Mouse (Mus musculus) forebrain, embryonic 13.5 days (tissue): ENCODE measurements around the gene Elac2. TPM values are rescaled to one million over a fixed set of nuclear protein-coding genes. Genes with fewer than 3 reads are reported as not detected.
A peak's percentile ranks its signal among the peaks of the same experiment; 100 is the strongest.

Experiments
- ATAC-seq: fragments of 200-750 bp; cut with Nextera tagmentation; 2 replicates; pipeline ENCODE4 v1.8.0; 2017
- H3K27ac ChIP-seq: fragments of 300-500 bp; sonication (generic); 2 replicates; pipeline ENCODE4 v1.5.1; 2015; ENCODE audit warnings: inconsistent platforms, mild to moderate bottlenecking, moderate library complexity
- H3K27me3 ChIP-seq: fragments of 300-500 bp; sonication (generic); 2 replicates; pipeline ENCODE4 v1.6.1; 2015; ENCODE audit warnings: mild to moderate bottlenecking, inconsistent platforms
- H3K36me3 ChIP-seq: fragments of 300-500 bp; sonication (generic); 2 replicates; pipeline ENCODE4 v1.6.1; 2015; ENCODE audit warnings: mild to moderate bottlenecking, inconsistent platforms; ENCODE audit not compliant: poor library complexity, severe bottlenecking
- H3K4me1 ChIP-seq: fragments of 300-500 bp; sonication (generic); 2 replicates; pipeline ENCODE4 v1.6.1; 2015; ENCODE audit warnings: inconsistent platforms
- H3K4me2 ChIP-seq: fragments of 300-500 bp; sonication (generic); 2 replicates; pipeline ENCODE4 v1.6.1; 2015; ENCODE audit warnings: inconsistent platforms, mild to moderate bottlenecking, moderate library complexity
- H3K4me3 ChIP-seq: fragments of 300-500 bp; sonication (generic); 2 replicates; pipeline ENCODE4 v1.5.1; 2015; ENCODE audit warnings: mild to moderate bottlenecking, inconsistent platforms
- H3K9ac ChIP-seq: fragments of 300-500 bp; sonication (generic); 2 replicates; pipeline ENCODE4 v1.6.1; 2015; ENCODE audit warnings: mild to moderate bottlenecking, inconsistent platforms
- H3K9me3 ChIP-seq: fragments of 300-500 bp; sonication (generic); replicated peaks from 2 replicates; pipeline ENCODE4 v1.6.1; 2016; ENCODE audit warnings: inconsistent platforms
- WGBS: fragments of 180-500 bp; shearing (Covaris S2); methylation state at CpG from one replicate; pipeline ENCODE4 v1.1.7; 2015; 5-methylcytosine and 5-hydroxymethylcytosine counted together
- polyA plus RNA-seq: library from polyadenylated mRNA; unstranded; fragments of >200 nt; fragmentation: Nextera tagmentation; extraction: Ambion mirVana; gene quantifications from 2 replicates; pipeline ENCODE4 v1.2.1, GENCODE M21; 2015

The Elac2 gene
- 30.6 and 33.6 TPM in 2 replicates for polyA plus RNA-seq

DNA sequence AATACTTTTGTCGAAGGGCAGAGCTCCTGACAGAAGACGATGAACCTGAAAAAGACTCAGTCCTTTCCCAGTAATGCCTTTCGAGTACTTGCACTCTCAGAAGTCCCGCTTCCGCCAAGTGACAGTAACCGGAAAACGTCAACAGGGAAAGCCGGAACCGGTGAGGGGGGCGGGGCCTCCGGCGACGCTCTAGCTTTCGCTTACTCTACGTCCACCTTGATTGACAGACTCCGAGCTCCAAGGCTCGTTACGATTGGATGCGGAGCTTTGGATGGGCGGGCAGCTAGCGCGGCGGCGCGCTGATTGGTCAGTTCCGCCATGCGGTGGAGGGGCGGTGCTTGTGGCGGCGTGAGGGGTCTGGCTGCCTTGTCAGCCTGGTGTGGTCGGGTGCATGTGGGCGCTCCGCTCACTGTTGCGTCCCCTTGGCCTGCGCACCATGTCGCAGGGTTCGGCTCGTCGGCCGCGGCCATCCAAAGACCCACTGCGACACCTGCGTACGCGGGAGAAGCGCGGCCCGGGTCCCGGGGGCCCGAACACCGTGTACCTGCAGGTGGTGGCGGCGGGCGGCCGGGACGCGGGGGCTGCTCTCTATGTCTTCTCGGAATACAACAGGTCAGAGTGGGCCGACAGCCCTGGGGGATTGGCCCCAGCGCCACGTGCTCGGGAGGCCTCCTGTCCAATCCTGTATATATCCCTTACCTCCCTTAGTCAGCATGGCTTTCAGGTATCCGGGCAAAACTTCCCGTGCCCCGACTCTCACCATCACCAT, at the start of gene Elac2:
Gene Elac2, plus strand, starts transcription at position 319 of the 769 bp plus-strand sequence.
- Histone ChIP-seq H3K4me1 (peaks cover 17% of the 10 kb centered on the region), H3K27me3 (peaks cover 14% of the 10 kb centered on the region; the same call in 1 of the 2 replicates), H3K27ac (0 out of 2 replicates have a peak within 1 kb of the TSS, but pooled peaks have one; percentile 22), H3K9ac (peak within 1 kb of the TSS; percentile 88), H3K4me2 (peak within 1 kb of the TSS; percentile 88), H3K4me3 (peak within 1 kb of the TSS; percentile 93), H3K36me3 (peaks cover 32% of the 10 kb centered on the region), H3K9me3 (no peaks in the 10 kb centered on the region)
- whole genome bisulfite sequencing: under 1% methylated on average over 65 of the region's 65 CpGs
- peak; percentile 100 for ATAC-seq

DNA sequence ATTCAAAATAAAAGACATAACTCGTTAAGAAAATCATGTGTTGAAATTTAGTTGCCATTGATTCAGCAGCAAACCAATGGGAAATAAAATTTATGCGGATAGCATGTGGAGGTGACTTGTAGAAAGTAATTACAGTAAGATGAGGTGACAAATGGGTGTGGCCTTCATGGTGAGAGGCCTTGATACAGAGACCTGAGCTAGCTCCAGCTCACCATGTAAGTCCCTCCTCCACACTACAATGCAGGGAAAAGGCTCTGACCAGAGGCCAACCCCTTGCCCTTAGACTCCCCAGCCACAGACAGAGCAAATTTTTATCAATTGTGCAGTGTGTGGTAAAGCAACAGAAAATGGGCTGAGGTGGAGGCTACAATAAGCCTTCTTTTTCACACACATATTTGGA, 49.7 kb upstream of the Elac2 start:
- Histone ChIP-seq H3K4me3 (no peak overlapping the region), H3K9me3 (no peaks in the 10 kb centered on the region), H3K4me2 (no peak overlapping the region), H3K4me1 (peaks cover 11% of the 10 kb centered on the region; the same call in 1 of the 2 replicates), H3K36me3 (no peaks in the 10 kb centered on the region), H3K9ac (no peak overlapping the region), H3K27ac (no peak overlapping the region), H3K27me3 (no peaks in the 10 kb centered on the region)
- ATAC-seq: no peak
- WGBS: 86% methylated on average over 2 of the region's 2 CpGs

DNA sequence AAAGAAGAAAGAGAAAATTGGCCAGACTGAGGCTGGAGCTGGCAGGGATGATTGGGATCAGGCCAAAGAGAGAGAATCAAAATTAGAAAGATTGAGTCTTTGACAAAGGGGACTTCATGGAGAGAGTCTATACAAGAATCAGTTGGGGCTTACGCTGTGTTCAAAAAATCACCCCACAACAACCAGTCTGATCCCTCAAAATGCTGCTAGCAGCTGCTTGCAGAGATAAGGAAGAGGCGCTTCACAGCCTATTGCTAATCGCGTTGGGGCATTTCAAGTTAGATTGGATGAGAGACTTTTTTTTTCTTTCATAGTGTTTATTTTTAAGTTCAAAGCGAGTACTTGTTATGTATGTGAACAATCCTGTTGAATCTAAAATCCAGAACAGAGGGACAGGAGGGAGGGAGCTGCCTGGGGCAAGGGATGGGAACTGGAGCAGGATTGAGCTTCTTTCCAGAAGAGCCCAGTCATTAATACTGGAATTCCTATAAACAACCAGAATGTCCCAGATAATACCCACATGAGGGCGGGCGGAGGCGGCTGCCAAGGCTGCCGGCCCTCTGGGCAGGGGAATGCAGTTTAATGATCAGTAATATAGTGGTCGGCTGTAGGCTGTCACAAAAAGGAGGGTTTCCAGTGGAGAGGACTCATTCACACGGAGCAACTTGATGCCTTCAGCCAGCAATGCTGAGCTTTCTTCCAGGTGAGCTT, 47.6 kb upstream of the Elac2 start:
- H3K4me2 ChIP-seq: no peak overlapping the region
- ATAC-seq: peak; percentile 30; the same call in 1 of the 2 replicates

DNA sequence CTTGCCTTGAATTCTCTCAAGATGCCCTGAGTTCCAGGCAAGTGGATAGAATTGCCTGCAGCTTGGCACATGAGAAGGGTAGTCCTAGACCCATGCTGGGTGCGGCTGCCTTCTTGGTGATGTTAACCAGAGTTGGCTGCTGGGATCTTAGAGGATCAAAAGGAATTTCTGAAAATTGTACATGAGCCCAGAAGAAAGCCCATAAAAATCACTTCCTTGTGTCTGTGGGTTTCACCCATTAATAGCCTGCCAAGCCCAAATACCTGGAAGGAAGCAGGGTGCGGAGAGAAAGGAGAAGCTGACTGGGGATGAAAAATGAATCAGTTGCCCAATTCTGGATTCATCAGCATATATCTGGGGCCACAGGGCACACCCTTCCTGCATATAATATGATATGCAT, 41.6 kb upstream of the Elac2 start:
- no peak overlapping the region for H3K9ac ChIP-seq
- H3K4me1 ChIP-seq: no peaks in the 10 kb centered on the region
- no peak overlapping the region for H3K4me2 ChIP-seq
- H3K27me3 ChIP-seq: no peaks in the 10 kb centered on the region
- H3K9me3 ChIP-seq: no peaks in the 10 kb centered on the region
- no peaks in the 10 kb centered on the region for H3K36me3 ChIP-seq
- H3K4me3 ChIP-seq: no peak overlapping the region
- WGBS: 94% methylated on average over 2 of the region's 2 CpGs
- ATAC-seq: no peak
- H3K27ac ChIP-seq: no peak overlapping the region

More for the DNA sequence above, 47.6 kb upstream of the Elac2 start:
- Histone ChIP-seq H3K27me3 (no peaks in the 10 kb centered on the region), H3K36me3 (no peaks in the 10 kb centered on the region), H3K27ac (peak overlapping the region; percentile 21; the same call in 1 of the 2 replicates), H3K9ac (no peak overlapping the region), H3K9me3 (no peaks in the 10 kb centered on the region), H3K4me3 (no peak overlapping the region), H3K4me1 (peaks cover 11% of the 10 kb centered on the region; the same call in 1 of the 2 replicates)
- 55% methylated on average over 11 of the region's 11 CpGs for WGBS

DNA sequence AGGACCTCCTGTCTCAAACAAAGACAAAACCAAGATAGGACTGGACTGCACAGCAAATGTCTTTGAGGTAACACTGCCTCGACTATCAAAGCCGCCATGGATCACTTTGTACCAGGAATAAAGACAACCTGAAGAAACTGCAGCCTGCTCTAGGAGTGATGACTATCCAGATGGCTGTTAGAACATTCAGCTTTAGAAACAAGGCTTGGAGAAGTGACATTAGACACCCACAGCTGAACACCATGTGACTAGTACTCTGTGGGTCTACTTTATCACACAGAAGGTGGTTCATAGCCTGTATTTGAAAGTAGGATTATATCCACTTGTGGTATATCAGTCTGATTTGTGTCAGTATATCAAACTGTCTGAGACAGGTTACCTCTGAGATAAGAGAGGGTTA, 37.6 kb upstream of the Elac2 start:
- Histone ChIP-seq H3K4me2 (no peak overlapping the region), H3K27me3 (no peaks in the 10 kb centered on the region), H3K4me1 (no peaks in the 10 kb centered on the region), H3K27ac (no peak overlapping the region), H3K9ac (no peak overlapping the region), H3K4me3 (no peak overlapping the region), H3K36me3 (no peaks in the 10 kb centered on the region), H3K9me3 (no peaks in the 10 kb centered on the region)
- 90% methylated on average over 2 of the region's 2 CpGs for WGBS
- ATAC-seq: no peak

DNA sequence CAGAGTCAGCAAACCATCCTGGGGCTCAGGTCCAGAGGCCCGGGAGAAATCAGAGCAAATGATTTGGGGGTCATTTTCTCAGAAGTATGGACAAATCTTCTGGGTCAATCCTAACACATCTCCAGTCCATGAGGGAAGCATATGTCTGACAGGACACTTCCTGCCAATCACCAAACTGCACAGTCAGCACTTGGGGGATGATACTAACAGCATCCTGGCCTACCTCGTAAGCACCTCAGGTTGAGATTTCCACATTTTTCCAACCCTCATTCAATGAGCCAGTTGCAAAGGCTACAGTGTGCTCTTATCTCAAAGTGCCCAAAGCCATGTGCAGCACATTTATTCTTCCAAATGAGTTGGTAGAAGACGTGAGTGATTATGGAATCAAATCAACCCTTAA, 29.1 kb upstream of the Elac2 start:
- H3K9me3 ChIP-seq: no peaks in the 10 kb centered on the region
- no peaks in the 10 kb centered on the region for H3K27me3 ChIP-seq
- no peak for ATAC-seq
- 78% methylated on average over 3 of the region's 3 CpGs for WGBS
- H3K36me3 ChIP-seq: no peaks in the 10 kb centered on the region
- no peak overlapping the region for H3K9ac ChIP-seq
- H3K4me2 ChIP-seq: no peak overlapping the region
- no peak overlapping the region for H3K4me3 ChIP-seq
- H3K27ac ChIP-seq: no peak overlapping the region
- H3K4me1 ChIP-seq: no peaks in the 10 kb centered on the region

GRCm38 (mm10) chr11:64956962-64957729, 21.7 kb upstream of the Elac2 start:
- no peaks in the 10 kb centered on the region for H3K9me3 ChIP-seq
- ATAC-seq: no peak
- 0 out of 2 replicates have a peak overlapping the region, but pooled peaks have one; percentile 2 for H3K4me3 ChIP-seq
- H3K27ac ChIP-seq: no peak overlapping the region
- no peaks in the 10 kb centered on the region for H3K27me3 ChIP-seq
- no peak overlapping the region for H3K9ac ChIP-seq
- no peaks in the 10 kb centered on the region for H3K36me3 ChIP-seq
- H3K4me1 ChIP-seq: peaks cover 12% of the 10 kb centered on the region
- WGBS: 6% methylated on average over 16 of the region's 16 CpGs
- H3K4me2 ChIP-seq: peak overlapping the region; percentile 52

DNA sequence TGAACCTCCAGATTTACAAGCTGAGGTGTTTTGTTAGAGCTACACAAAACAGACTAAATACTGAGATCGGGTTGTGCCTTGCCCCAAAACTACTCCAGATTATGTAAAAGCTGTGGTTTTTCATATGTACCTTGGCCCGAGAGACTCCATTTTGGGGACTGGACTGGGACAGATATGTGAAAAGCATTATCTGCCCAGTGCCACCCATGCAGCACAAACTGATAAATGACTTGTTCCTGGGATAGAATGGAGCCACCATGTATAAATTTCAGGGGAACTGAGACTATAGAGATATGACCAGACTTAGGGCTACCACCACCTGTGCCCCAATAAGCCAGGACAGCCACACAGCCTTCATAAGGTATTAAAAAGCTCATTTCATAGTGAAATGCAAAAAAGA, 16.2 kb upstream of the Elac2 start:
- H3K27me3 ChIP-seq: peaks cover 2% of the 10 kb centered on the region; the same call in 1 of the 2 replicates
- peaks cover 1% of the 10 kb centered on the region; the same call in 1 of the 2 replicates for H3K4me1 ChIP-seq
- no peak overlapping the region for H3K4me3 ChIP-seq
- no peak for ATAC-seq
- H3K9ac ChIP-seq: no peak overlapping the region
- no peak overlapping the region for H3K27ac ChIP-seq
- H3K9me3 ChIP-seq: no peaks in the 10 kb centered on the region
- WGBS: 87% methylated on average over 2 of the region's 2 CpGs
- no peak overlapping the region for H3K4me2 ChIP-seq
- no peaks in the 10 kb centered on the region for H3K36me3 ChIP-seq

- Histone ChIP-seq H3K36me3 (no peaks in the 10 kb centered on the region), H3K27ac (no peak overlapping the region), H3K4me3 (no peak overlapping the region), H3K9ac (no peak overlapping the region), H3K4me1 (no peaks in the 10 kb centered on the region), H3K4me2 (no peak overlapping the region), H3K9me3 (no peaks in the 10 kb centered on the region), H3K27me3 (peaks cover 26% of the 10 kb centered on the region)
- WGBS: 13% methylated on average over 3 of the region's 3 CpGs
- ATAC-seq: peak; percentile 93
Measured at GRCm38 (mm10) chr11:64968507-64968906, 10.3 kb upstream of the Elac2 start.

- H3K9me3 ChIP-seq: no peaks in the 10 kb centered on the region
- H3K4me2 ChIP-seq: no peak overlapping the region
- H3K4me3 ChIP-seq: no peak overlapping the region
- H3K27me3 ChIP-seq: peaks cover 27% of the 10 kb centered on the region
- H3K9ac ChIP-seq: no peak overlapping the region
- WGBS: 56% methylated on average over 4 of the region's 4 CpGs
- H3K27ac ChIP-seq: no peak overlapping the region
- H3K36me3 ChIP-seq: no peaks in the 10 kb centered on the region
- H3K4me1 ChIP-seq: no peaks in the 10 kb centered on the region
- ATAC-seq: no peak; the same call in 1 of the 2 replicates
Measured at GRCm38 (mm10) chr11:64968939-64969342, 9.9 kb upstream of the Elac2 start.

DNA sequence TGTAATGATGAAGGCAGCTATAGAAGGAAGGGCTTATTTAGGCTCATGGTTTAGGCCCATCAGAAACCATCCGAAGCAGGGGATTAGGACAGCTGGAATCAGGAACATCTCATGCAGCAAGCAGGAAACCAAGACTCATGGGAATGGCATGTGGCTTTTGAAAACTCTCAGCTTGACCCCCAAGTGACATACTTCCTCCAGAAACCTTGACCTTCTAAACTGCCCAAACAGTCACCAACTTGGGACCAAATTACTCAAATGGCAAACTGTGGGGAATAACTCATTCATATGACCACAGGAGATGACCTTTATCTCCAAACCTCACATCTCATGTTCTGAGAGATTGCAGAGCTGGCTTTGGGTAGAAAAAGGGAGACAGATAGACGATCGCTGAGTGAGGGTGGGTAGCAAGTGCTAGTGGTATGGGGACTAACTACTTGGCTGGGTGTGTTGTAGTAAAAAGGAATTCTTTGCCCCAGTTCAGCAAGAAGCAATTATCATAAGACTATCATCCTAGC, 7.3 kb upstream of the Elac2 start:
- H3K36me3 ChIP-seq: no peaks in the 10 kb centered on the region
- H3K4me1 ChIP-seq: no peaks in the 10 kb centered on the region
- no peak overlapping the region for H3K27ac ChIP-seq
- no peak overlapping the region for H3K9ac ChIP-seq
- no peak overlapping the region for H3K4me2 ChIP-seq
- 83% methylated on average over 3 of the region's 3 CpGs for WGBS
- H3K9me3 ChIP-seq: no peaks in the 10 kb centered on the region
- ATAC-seq: no peak
- peaks cover 40% of the 10 kb centered on the region for H3K27me3 ChIP-seq
- no peak overlapping the region for H3K4me3 ChIP-seq
